Mouse (Mus musculus) cerebellum, adult (tissue): ENCODE data around the gene Nt5c2.

ENCODE experiments used
- ATAC-seq: cut with Nextera tagmentation; 2 replicates; pipeline ENCODE4 v1.9.2; 2017; ENCODE audit warnings: mild to moderate bottlenecking, moderate library complexity, mixed read lengths; ENCODE audit not compliant: insufficient number of reproducible peaks, low FRiP score, low TSS enrichment

Gene Nt5c2

DNA sequence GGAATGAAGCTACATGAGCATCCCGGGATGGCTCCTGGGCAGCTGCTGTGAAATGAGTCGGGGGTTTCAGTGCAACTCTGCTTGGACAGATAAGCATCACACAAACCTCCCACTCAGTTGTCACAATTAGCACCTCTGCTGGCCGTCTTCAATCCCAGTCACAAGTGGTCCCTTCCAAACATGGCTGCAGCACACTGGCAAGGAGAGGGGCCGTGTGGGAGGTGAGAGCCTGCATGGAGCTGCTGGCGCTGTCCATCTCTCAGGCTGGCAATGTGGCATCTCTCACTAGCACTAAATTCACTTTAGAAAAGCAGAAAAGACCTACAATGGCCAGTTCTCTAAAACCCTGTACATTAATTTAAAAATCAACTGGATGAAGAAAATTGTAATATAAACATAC is 116.7 kb downstream of the Nt5c2 start:
- ATAC-seq: no peak

DNA sequence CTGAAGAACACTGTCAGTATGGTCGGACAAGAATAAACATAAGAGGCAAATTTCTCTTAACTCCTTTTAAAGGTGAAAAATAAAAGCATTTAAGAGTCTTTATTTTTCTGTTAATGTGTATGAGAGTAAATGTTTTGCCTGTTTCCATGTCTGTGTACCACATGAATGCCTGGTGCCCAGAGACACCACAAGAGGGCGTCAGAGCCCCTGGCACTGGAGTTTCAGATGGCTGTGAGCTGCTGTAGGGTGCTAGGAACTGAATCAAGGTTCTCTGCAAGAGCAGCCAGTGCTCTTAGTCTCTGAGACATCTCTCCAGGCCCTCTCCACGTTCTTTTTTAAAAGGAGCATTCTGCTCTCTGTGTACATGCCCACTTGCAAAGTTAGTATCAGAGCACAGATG is 117.8 kb downstream of the Nt5c2 start:
- ATAC-seq: no peak

GRCm38 (mm10) chr19:46893484-46893883 is 121.5 kb downstream of the Nt5c2 start:
- no peak for ATAC-seq

DNA sequence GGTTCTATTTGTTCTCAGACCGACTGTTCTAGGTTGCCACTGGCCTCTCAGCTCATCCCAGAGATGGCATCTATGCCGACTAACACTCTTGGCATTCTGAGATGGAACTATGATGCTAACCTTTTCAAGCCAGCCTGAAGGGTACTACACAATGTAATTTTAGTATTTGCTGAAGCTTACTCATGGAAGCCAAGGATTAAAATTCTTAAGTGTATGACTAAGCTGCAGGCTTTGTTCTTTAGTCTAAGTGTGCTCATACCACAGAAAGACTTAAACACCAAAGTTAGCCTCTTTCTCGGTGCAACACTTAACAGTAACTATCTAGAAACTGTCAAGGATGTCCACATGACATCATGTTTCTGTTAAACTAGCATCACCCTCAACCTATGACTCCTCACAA is 122.1 kb downstream of the Nt5c2 start:
- no peak for ATAC-seq

GRCm38 (mm10) chr19:46890657-46891056 is 124.3 kb downstream of the Nt5c2 start:
- ATAC-seq: no peak

DNA sequence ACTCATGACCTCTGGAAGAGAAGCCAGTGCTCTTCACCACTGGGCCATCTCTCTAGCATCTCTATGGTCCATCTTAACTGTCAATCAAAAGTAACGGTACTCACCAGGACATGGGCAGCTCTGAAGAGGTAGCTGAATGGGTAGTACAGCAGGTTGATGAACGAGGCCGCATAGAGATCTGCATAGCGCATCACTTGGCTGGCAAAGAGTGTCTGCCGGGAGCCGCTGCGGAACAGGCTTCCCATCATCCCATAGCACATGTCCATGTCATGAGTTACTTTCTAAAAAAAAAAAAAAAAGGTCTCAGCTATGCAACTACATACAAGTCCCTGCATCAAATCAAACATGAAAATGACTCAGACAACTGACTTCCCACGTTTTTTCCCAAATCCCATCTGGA is 125.3 kb downstream of the Nt5c2 start:
- no peak for ATAC-seq

DNA sequence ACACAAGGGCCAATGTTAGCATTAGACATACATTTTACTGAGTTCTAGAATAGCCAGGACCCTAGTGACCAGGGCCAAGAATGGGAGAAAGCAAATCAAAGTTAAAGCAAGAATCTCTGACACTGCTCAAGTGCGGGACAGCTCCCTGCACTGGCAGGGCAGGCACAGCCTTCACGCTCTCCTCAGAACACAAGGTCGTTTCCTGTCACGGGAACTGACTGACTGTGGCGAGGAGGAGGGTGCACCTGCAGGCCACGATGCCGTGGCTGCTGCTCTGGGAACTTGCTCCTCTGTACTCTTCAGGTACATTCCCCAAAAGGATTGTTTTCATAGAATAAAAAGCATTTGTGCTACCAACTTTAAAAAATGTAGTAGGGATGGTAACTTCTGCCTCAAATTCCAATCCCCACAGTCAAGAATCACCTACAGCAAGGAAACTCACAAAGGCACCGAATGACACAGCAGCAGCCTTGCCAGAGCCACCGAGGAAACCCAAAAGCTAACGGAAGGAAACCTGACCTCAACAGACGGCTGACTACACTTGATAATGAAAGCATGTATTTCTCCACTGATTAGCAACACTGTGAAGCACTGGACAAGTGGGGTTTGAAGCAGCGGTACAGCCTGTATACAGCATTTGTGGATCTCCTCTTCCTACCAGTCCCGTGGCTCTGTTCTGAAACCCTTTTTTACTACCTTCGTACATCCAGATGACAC is 127.0 kb downstream of the Nt5c2 start:
- no peak for ATAC-seq

- no peak for ATAC-seq
Measured at GRCm38 (mm10) chr19:46886826-46887225, 128.1 kb downstream of the Nt5c2 start.

DNA sequence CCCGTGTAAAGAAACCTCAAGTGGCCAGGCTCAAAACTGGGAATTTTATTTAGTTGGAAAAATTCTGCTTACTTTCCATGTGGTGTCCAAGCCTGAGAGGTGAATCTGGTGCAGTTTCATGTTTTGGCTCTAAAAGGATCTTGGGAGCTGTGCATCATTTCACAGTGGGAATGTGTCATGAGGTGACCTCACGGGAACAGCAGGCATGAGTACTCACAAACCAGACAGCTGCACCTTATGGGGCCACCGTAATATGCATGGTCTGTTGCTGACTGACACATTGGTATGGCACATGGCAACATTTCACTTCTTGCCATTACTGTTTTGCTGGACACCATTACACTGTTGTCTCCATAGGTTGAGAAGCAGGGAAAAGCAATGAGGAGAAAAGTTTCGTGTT is 129.6 kb downstream of the Nt5c2 start:
- ATAC-seq: no peak

DNA sequence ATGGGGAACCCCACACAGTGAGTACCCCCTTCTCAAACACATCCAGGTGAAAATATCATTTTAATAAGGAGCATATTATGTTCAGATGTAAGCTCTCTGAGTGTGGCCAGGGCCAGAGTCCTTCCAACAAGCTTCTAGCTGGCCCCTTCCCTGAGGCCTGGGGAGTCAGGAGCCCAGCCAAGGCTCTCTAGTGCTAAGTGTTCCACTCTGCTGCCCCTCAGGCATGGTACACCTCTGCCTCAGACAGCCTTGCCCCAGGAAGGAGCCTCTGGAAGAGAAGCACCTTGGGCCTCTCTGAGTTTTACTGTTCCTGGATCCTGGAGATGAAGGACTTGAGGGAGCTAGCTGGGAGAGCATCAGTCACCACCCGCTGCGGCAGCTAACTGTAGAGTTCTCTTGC is 135.1 kb downstream of the Nt5c2 start:
- ATAC-seq: no peak

- peak; percentile 48; the same call in 1 of the 2 replicates for ATAC-seq
Measured at GRCm38 (mm10) chr19:46878346-46878745, 136.6 kb downstream of the Nt5c2 start.

- ATAC-seq: no peak
Measured at GRCm38 (mm10) chr19:46877886-46878285, 137.1 kb downstream of the Nt5c2 start.

DNA sequence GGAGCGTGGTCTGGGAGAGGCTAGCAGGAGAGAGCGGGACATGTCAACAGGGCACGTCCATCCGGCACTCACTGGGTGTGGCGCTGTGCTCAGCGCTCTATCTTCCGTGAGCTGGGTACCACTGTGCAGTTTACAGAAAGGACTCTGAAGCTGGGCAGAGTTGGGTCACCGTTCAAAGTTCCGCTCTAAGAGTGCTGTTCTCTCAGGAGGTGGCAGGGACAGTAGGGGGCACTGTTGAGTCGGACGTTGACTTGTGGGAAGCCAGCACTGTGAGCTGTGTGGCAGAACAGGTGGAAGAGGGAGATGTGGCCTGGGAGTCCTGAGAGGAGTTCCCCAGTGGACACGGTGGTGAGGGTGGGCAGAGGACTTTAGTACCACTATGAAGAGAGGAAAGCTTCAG is 139.2 kb downstream of the Nt5c2 start:
- peak; percentile 49; the same call in 1 of the 2 replicates for ATAC-seq

- no peak for ATAC-seq
Measured at GRCm38 (mm10) chr19:46873924-46874323, 141.0 kb downstream of the Nt5c2 start.

- ATAC-seq: no peak
Measured at GRCm38 (mm10) chr19:46871651-46872050, 143.3 kb downstream of the Nt5c2 start.

GRCm38 (mm10) chr19:46871096-46871495 is 143.9 kb downstream of the Nt5c2 start:
- no peak for ATAC-seq

- peak; percentile 70 for ATAC-seq
Measured at GRCm38 (mm10) chr19:46869526-46869925, 145.4 kb downstream of the Nt5c2 start.

- ATAC-seq: no peak
Measured at GRCm38 (mm10) chr19:46869049-46869448, 145.9 kb downstream of the Nt5c2 start.

- no peak for ATAC-seq
Measured at GRCm38 (mm10) chr19:46865381-46865780, 149.6 kb downstream of the Nt5c2 start.

DNA sequence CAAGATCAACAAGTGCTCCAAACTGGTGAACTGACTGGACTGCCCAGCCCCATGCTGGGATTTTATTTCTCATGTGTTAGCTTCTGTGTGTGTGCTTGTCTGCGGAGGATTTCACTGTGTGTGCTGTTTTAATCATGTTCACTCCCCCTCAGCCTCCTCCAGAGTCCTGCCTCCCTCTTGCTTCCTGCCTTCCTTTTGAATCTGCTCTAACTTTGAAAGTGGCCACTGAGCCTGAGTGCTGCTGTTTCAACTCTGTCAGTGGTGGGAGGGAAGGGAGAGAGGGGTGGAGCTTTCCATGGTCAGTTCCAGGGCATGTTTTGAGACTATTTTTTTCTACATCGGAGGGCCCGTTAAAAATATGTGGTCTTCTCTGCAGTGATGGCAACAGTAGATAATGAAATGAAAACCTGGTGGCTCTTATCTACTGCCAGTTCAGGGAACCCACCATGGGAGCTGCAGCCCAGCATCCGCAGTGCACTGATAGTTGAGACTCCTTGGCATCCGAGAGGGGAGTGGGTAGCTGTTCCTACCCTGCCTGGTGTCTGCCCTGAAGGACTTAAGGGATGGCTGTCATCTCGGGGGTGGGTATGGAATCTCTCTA is 150.1 kb downstream of the Nt5c2 start:
- no peak for ATAC-seq

GRCm38 (mm10) chr19:46864079-46864478 is 150.9 kb downstream of the Nt5c2 start:
- ATAC-seq: no peak
